Mouse (Mus musculus): Measurements from ENCODE around the gene Tuba1a.

- TF ChIP-seq POLR2A (IDR thresholded peaks at IDR 0.05; ENCODE audit: low read depth, low read length): no peak
- no peak for TF ChIP-seq CTCF (IDR thresholded peaks at IDR 0.05; ENCODE audit: borderline replicate concordance, insufficient read depth, low read length)
Observed at GRCm38 (mm10) chr15:98996840-98997239, 43.3 kb upstream of the Tuba1a start.
